Mouse (Mus musculus) thymus, postnatal 4 days (tissue): ENCODE data around the gene Bag3.
"Not testable (repeated sequence)": the region's sequence is repeated elsewhere in the genome, so short reads cannot be mapped to it uniquely, and the experiment has no call there.

Source experiments
- DNase-seq: peaks from one replicate; pipeline ENCODE4 v3.0.0; 2021

The Bag3 gene

GRCm38 (mm10) chr7:128569987-128570656 lies 46.7 kb downstream of the Bag3 start:
- no peak for DNase-seq

GRCm38 (mm10) chr7:128570657-128571056 lies 47.2 kb downstream of the Bag3 start:
- not testable (repeated sequence) for DNase-seq

GRCm38 (mm10) chr7:128572030-128572429 lies 48.6 kb downstream of the Bag3 start:
- no peak for DNase-seq

- no peak for DNase-seq
Observed at GRCm38 (mm10) chr7:128575211-128575610, 51.8 kb downstream of the Bag3 start.

- DNase-seq, result no peak
Observed at GRCm38 (mm10) chr7:128575794-128576193, 52.4 kb downstream of the Bag3 start.

GRCm38 (mm10) chr7:128577607-128578006 lies 54.2 kb downstream of the Bag3 start:
- DNase-seq, result no peak

GRCm38 (mm10) chr7:128578199-128578945 lies 55.0 kb downstream of the Bag3 start:
- DNase-seq, result no peak

GRCm38 (mm10) chr7:128579381-128579780 lies 56.0 kb downstream of the Bag3 start:
- no peak for DNase-seq

- no peak for DNase-seq
Observed at GRCm38 (mm10) chr7:128580318-128580717, 56.9 kb downstream of the Bag3 start.

- DNase-seq, result no peak
Observed at GRCm38 (mm10) chr7:128581864-128582484, 58.6 kb downstream of the Bag3 start.

- DNase-seq, result no peak
Observed at GRCm38 (mm10) chr7:128583213-128583948, 60.0 kb downstream of the Bag3 start.

- no peak for DNase-seq
Observed at GRCm38 (mm10) chr7:128587334-128587933, 64.0 kb downstream of the Bag3 start.

GRCm38 (mm10) chr7:128591345-128592084 lies 68.1 kb downstream of the Bag3 start:
- DNase-seq, result no peak

- DNase-seq, result no peak
Observed at GRCm38 (mm10) chr7:128592118-128592935, 68.9 kb downstream of the Bag3 start.

GRCm38 (mm10) chr7:128592936-128593241 lies 69.5 kb downstream of the Bag3 start:
- no peak for DNase-seq

GRCm38 (mm10) chr7:128596274-128596673 lies 72.9 kb downstream of the Bag3 start:
- DNase-seq, result no peak
